Mouse (Mus musculus): ENCODE data around the gene Fam129b.

The Fam129b gene

GRCm38 (mm10) chr2:32964659-32965457 is 88.9 kb downstream of the Fam129b start:
- no peak for DNase-seq (ENCODE audit: low read depth, low spot score)

GRCm38 (mm10) chr2:32965511-32966183 is 89.7 kb downstream of the Fam129b start:
- DNase-seq (ENCODE audit: low read depth, low spot score) = peak; percentile 80

GRCm38 (mm10) chr2:32966184-32966688 is 90.3 kb downstream of the Fam129b start:
- no peak for DNase-seq (ENCODE audit: low read depth, low spot score)

GRCm38 (mm10) chr2:32966689-32967631 is 91.0 kb downstream of the Fam129b start:
- peak; percentile 93 for DNase-seq (ENCODE audit: low read depth, low spot score)

- no peak for DNase-seq (ENCODE audit: low read depth, low spot score)
Measured at GRCm38 (mm10) chr2:32968024-32968614, 92.2 kb downstream of the Fam129b start.

GRCm38 (mm10) chr2:32969326-32969725 is 93.4 kb downstream of the Fam129b start:
- no peak for DNase-seq (ENCODE audit: low read depth, low spot score)

GRCm38 (mm10) chr2:32971235-32971634 is 95.3 kb downstream of the Fam129b start:
- DNase-seq (ENCODE audit: low read depth, low spot score) = no peak

- no peak for DNase-seq (ENCODE audit: low read depth, low spot score)
Measured at GRCm38 (mm10) chr2:32974216-32974615, 98.3 kb downstream of the Fam129b start.
